In genomic region chr5:24913656-24914055, GRCm38 (mm10) we compare ENCODE assay signal across 19 mouse cellular contexts.
A peak's percentile ranks its signal among the peaks of the same experiment; 100 is the strongest.
DNase-seq lines count a peak whose midpoint lies in the region; TF ChIP-seq lines count a peak whose summit lies in the region.
"Had no signal": no experiment of that assay in that cellular context is flagged by ENCODE, and none has a peak within 500 bp of the region (broad histone marks: within the 10 kb centered on the region; RNA-seq: fewer than 3 reads in every experiment).

No protein-coding gene starts in this region.

- no peak for DNase-seq in layer of hippocampus, adult 2 months (ENCODE audit: low spot score in 2 of 2)
- no peak for DNase-seq in layer of hippocampus, postnatal 36 days
- no peak for DNase-seq in left cerebral cortex, adult 2 months (ENCODE audit: extremely low spot score in 1 of 2, low spot score in 2 of 2)
- DNase-seq in left cerebral cortex, adult 9 months (ENCODE audit: low spot score in 2 of 2) = no peak
- peak; percentile 33 for DNase-seq in retina, postnatal 1 day
- DNase-seq in retina, embryonic 14.5 days (ENCODE audit: low spot score) = no peak
- peak; percentile 64 for DNase-seq in brain, adult 2 months (ENCODE audit: low read depth, low spot score)
- DNase-seq in gastrocnemius, postnatal 14 days = no peak
- DNase-seq: adrenal gland, postnatal 10 days; adrenal gland, postnatal 25 days; cerebellum, adult 11-12 months; cerebellum, adult 2 months; cerebellum, adult 9-10 months; cerebellum, postnatal 10 days; cerebellum, postnatal 25 days had no signal

- H3K27ac ChIP-seq in layer of hippocampus, adult 2 months = peak overlapping the region; percentile 84
- H3K27ac ChIP-seq in left cerebral cortex, adult 2 months = peak overlapping the region; percentile 58; the same call in 1 of the 2 replicates
- H3K27ac ChIP-seq: embryonic facial prominence, embryonic 10.5 days; embryonic facial prominence, embryonic 12.5 days; forebrain, embryonic 13.5 days; forebrain, embryonic 15.5 days had no signal

- intact Hi-C loops in left cerebral cortex, adult 2 months (cut with DNase I) = no loop called here
- intact Hi-C loops in gastrocnemius, postnatal 14 days (cut with DNase I; ENCODE audit: low total_unique reads) = no loop called here

- no peak for TF ChIP-seq CTCF in layer of hippocampus, adult 2 months (conservative IDR thresholded peaks at IDR 0.05)
- TF ChIP-seq CTCF in left cerebral cortex, adult 2 months (IDR thresholded peaks at IDR 0.05) = no peak

- no peak overlapping the region for H3K4me3 ChIP-seq in layer of hippocampus, adult 2 months
- no peak overlapping the region for H3K4me3 ChIP-seq in left cerebral cortex, adult 2 months
- H3K4me3 ChIP-seq: embryonic facial prominence, embryonic 10.5 days; embryonic facial prominence, embryonic 12.5 days; forebrain, embryonic 13.5 days; forebrain, embryonic 15.5 days had no signal

Comparison
In these comparisons a context has a peak if more than half of its experiments do, and no peak if none do; other contexts are left out.
1. DNase-seq: peak in retina, postnatal 1 day (single experiment) and brain, adult 2 months (single experiment); none in layer of hippocampus, adult 2 months (0 of 2), layer of hippocampus, postnatal 36 days (0 of 2), left cerebral cortex, adult 2 months (0 of 2), left cerebral cortex, adult 9 months (0 of 2), retina, embryonic 14.5 days (single experiment) and gastrocnemius, postnatal 14 days (single experiment).